Mouse (Mus musculus) cerebellum, adult 2 months (tissue): Measurements from ENCODE around the gene Slc10a1. TPM values are rescaled to one million over a fixed set of nuclear protein-coding genes. Genes with fewer than 3 reads are reported as not detected.

ENCODE experiments used
- DNase-seq, 2 experiments: peaks; one replicate each; pipeline ENCODE4 v3.0.0; 2021
- H3K27ac ChIP-seq: fragments of 200-500 bp; 2 replicates; pipeline ENCODE4 v1.5.1; 2012; ENCODE audit warnings: low read length, control low read depth, inconsistent platforms; ENCODE audit not compliant: insufficient read depth
- H3K27me3 ChIP-seq: fragments of 200-500 bp; 2 replicates; pipeline ENCODE4 v1.6.1; 2012; ENCODE audit warnings: inconsistent platforms, mild to moderate bottlenecking, low read length, moderate library complexity; ENCODE audit not compliant: control insufficient read depth, insufficient read depth
- H3K4me1 ChIP-seq: fragments of 200-500 bp; 2 replicates; pipeline ENCODE4 v1.6.1; 2011; ENCODE audit warnings: low read length; ENCODE audit not compliant: control insufficient read depth, insufficient read depth
- H3K4me3 ChIP-seq: fragments of 200-500 bp; replicated peaks from 2 replicates; pipeline ENCODE3; 2011; ENCODE audit warnings: mild to moderate bottlenecking, low read depth, low read length, control low read depth; ENCODE audit not compliant: insufficient read depth
- CTCF ChIP-seq: fragments of 200-500 bp; IDR thresholded peaks from 2 replicates; pipeline ENCODE4 v1.5.1; 2011; ENCODE audit warnings: low read depth, mild to moderate bottlenecking, control low read depth, low read length, moderate library complexity, borderline replicate concordance; ENCODE audit not compliant: insufficient read depth
- POLR2A ChIP-seq: fragments of 200-500 bp; IDR thresholded peaks from 2 replicates; pipeline ENCODE4 v1.6.1; 2011; ENCODE audit warnings: low read length, control low read depth, borderline replicate concordance; ENCODE audit not compliant: insufficient read depth
- WGBS: fragments of 180-500 bp; shearing (Covaris S2); methylation state at CpG from one replicate; pipeline ENCODE4 v1.1.7; 2018; 5-methylcytosine and 5-hydroxymethylcytosine counted together
- polyA plus RNA-seq: library from polyadenylated mRNA; depleted of rRNA; stranded (reverse); fragments of >200 nt; gene quantifications from 2 replicates; pipeline ENCODE4 v1.2.3, GENCODE M21; 2012; rRNA removed

Gene Slc10a1
- polyA plus RNA-seq, 1 experiment, result not detected

GRCm38 (mm10) chr12:80924205-80924604, 44.3 kb downstream of the Slc10a1 start:
- H3K27ac ChIP-seq, result no peak overlapping the region
- peak in 1 of 2 experiments; percentile 12 for DNase-seq
- no peak overlapping the region for H3K4me3 ChIP-seq
- TF ChIP-seq POLR2A, result no peak
- no peak for TF ChIP-seq CTCF
- H3K27me3 ChIP-seq, result no peaks in the 10 kb centered on the region
- 55% methylated on average over 3 of the region's 3 CpGs for WGBS
- no peaks in the 10 kb centered on the region for H3K4me1 ChIP-seq

DNA sequence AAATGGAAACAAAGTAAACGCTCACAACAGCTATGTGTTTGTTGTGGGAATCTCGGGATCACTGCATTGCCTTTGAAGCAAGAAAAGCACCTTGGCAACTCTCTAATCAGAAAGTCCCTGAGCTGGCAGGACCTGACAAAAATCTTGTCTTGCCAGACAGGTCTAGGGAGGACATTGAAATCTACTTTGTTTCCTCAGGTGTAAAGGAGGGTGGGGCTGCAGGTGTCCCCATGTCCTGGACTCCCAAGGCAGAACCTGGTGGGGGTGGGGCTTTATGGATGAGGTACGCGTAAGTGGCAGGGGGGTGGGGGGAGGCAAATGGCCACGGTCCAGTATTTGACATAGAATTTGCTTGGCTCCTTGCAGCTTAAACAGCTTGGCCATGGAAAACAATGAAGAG, 44.9 kb downstream of the Slc10a1 start:
- no peak for DNase-seq
- no peak overlapping the region for H3K27ac ChIP-seq
- WGBS, result 65% methylated on average over 5 of the region's 5 CpGs
- H3K27me3 ChIP-seq, result no peaks in the 10 kb centered on the region
- no peak overlapping the region for H3K4me3 ChIP-seq
- H3K4me1 ChIP-seq, result no peaks in the 10 kb centered on the region
- TF ChIP-seq CTCF, result no peak
- no peak for TF ChIP-seq POLR2A

GRCm38 (mm10) chr12:80922869-80923268, 45.6 kb downstream of the Slc10a1 start:
- Histone ChIP-seq H3K4me3 (no peak overlapping the region), H3K27ac (no peak overlapping the region), H3K4me1 (no peaks in the 10 kb centered on the region), H3K27me3 (no peaks in the 10 kb centered on the region)
- WGBS, result 8% methylated on average over 7 of the region's 7 CpGs
- DNase-seq, result no peak
- TF ChIP-seq POLR2A, result no peak
- no peak for TF ChIP-seq CTCF

DNA sequence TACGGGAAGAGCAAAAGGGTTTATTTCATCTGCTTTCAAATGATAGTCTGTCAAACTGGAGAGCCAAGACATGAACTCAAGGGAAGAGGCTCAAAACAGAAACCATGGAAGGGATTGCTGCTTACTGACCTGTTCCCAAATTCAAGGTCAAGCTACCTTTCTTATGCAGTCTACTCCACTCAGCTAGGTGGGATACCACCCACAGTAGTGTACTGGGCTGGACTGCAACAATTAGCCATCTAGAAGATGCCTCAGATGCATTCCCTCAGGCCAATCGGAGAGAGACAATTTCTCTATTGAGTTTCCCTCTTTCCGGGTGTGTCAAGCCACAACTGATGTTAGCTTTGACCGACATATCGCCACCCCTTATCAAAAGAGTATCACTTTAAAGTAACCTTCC, 47.2 kb downstream of the Slc10a1 start:
- TF ChIP-seq CTCF (no peak), POLR2A (no peak)
- WGBS, result 95% methylated on average over 5 of the region's 5 CpGs

DNA sequence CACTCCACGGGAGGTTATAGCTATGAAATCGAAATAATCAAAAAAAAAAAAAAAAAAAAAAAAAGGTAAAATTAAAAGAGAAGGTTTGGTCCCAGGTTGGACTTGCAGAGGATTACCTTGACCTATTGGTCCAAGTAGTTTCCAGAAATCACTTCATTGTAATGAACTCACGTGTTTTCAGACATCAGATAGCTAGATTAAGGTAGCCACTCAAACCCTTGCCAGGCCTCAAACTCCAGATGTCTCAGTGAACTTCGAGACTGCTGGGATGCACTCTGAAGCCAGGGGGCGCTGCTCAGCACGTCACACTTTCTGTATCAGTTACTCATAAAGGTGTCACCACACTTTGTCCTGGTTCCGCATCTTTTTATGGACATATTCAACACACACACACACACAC, 50.7 kb downstream of the Slc10a1 start:
- 55% methylated on average over 7 of the region's 7 CpGs for WGBS
- Histone ChIP-seq H3K4me1 (no peaks in the 10 kb centered on the region), H3K4me3 (no peak overlapping the region), H3K27me3 (no peaks in the 10 kb centered on the region), H3K27ac (no peak overlapping the region)
- TF ChIP-seq POLR2A (no peak), CTCF (peak; percentile 17; the same call in 1 of the 2 replicates)
- DNase-seq, result no peak

More for the DNA sequence above, 47.2 kb downstream of the Slc10a1 start:
- Histone ChIP-seq H3K27ac (no peak overlapping the region), H3K4me3 (no peak overlapping the region), H3K4me1 (no peaks in the 10 kb centered on the region), H3K27me3 (no peaks in the 10 kb centered on the region)
- no peak for DNase-seq

DNA sequence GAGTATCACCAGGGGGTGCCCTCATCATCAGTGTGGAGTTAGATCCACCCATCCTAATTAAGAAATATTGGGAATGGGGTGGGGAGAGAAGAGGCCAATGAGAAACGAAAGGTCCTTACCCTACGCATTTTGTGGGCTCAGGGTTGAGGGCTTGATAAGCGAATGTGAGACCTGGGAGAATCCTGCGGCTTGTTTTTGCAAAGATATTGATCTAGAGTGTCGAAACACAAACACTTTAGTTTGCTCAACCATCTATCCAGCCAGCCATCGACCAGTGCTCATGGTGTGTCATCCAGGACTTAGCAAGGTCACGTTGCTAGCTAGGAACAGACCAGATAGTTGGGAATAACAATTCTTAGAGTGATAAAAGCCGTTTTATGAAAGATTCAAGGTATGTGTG, 58.9 kb downstream of the Slc10a1 start:
- 90% methylated on average over 8 of the region's 8 CpGs for WGBS

More for the DNA sequence above, 58.9 kb downstream of the Slc10a1 start:
- Histone ChIP-seq H3K4me1 (no peaks in the 10 kb centered on the region), H3K27me3 (no peaks in the 10 kb centered on the region), H3K27ac (no peak overlapping the region), H3K4me3 (no peak overlapping the region)
- TF ChIP-seq POLR2A, result no peak
- no peak for TF ChIP-seq CTCF
- no peak for DNase-seq

Other genes with a start within 250 kb of the Slc10a1 start
- 4.9 and 5.4 TPM in 2 replicates for gene Ccdc177, start 208.0 kb downstream of the Slc10a1 start, polyA plus RNA-seq
- gene Susd6, start 178.2 kb downstream of the Slc10a1 start, polyA plus RNA-seq, result 46.3 and 54.8 TPM in 2 replicates
- 650 and 669 TPM in 2 replicates for gene Srsf5, start 23.2 kb downstream of the Slc10a1 start, polyA plus RNA-seq
- 10.3 and 10.8 TPM in 2 replicates for gene Smoc1, start 58.1 kb upstream of the Slc10a1 start, polyA plus RNA-seq